Comparison of ENCODE assay signal across 8 mouse cellular contexts in the genomic region with DNA sequence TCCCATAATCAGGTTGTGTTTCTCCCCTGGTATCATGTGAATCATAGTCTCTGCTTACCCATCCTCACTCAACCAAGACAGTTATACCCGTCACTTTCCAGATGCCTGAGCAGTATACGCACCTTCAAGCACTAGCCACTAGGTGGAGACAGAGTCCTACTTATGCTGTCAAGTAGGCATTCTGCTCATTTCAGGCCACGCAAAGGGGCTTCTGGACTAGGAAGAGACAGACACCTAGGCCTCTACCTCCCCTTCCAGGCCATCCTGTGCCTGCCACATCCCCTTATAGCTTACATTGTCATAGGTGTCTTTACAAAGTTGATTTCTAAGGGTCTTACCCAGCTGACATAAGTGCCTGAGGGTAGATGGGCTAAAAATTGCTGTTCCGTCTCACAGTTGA. TPM values are rescaled to one million over a fixed set of nuclear protein-coding genes. Genes with fewer than 3 reads are reported as not detected.
DNase-seq lines count a peak whose midpoint lies in the region; ATAC-seq lines count a peak whose summit lies in the region.

No protein-coding gene starts in this region.

- H3K9ac ChIP-seq in heart, embryonic 12.5 days: no peak overlapping the region
- H3K9ac ChIP-seq in forebrain, embryonic 12.5 days: no peak overlapping the region
- no peak overlapping the region for H3K9ac ChIP-seq in hindbrain, embryonic 14.5 days

- peak; percentile 84 to 91 for DNase-seq in heart, adult 18-20 months
- DNase-seq in c-Kit-positive CD71-positive TER-119-negative erythroid progenitor cells, embryonic 14.5 days (ENCODE audit: low read depth): peak; percentile 63
- DNase-seq in hindbrain, embryonic 14.5 days (ENCODE audit: low spot score): peak; percentile 94
- DNase-seq in layer of hippocampus, postnatal 25 days (ENCODE audit: extremely low spot score in 1 of 2, low spot score in 1 of 2): peak; percentile 66 to 71
- peak; percentile 66 for DNase-seq in right cerebral cortex, postnatal 14 days

- H3K36me3 ChIP-seq in heart, embryonic 12.5 days: no peaks in the 10 kb centered on the region
- H3K36me3 ChIP-seq in forebrain, embryonic 12.5 days (replicated peaks): no peaks in the 10 kb centered on the region
- no peaks in the 10 kb centered on the region for H3K36me3 ChIP-seq in hindbrain, embryonic 14.5 days (replicated peaks; ENCODE audit: control insufficient read depth, insufficient read depth)

- H3K27me3 ChIP-seq in heart, embryonic 12.5 days (replicated peaks): peaks cover 23% of the 10 kb centered on the region
- H3K27me3 ChIP-seq in forebrain, embryonic 12.5 days: peaks cover 30% of the 10 kb centered on the region
- no peaks in the 10 kb centered on the region for H3K27me3 ChIP-seq in hindbrain, embryonic 14.5 days (ENCODE audit: control insufficient read depth, insufficient read depth, low read length)

- H3K4me3 ChIP-seq in heart, embryonic 12.5 days: no peak overlapping the region
- H3K4me3 ChIP-seq in forebrain, embryonic 12.5 days (replicated peaks): no peak overlapping the region
- no peak overlapping the region for H3K4me3 ChIP-seq in hindbrain, embryonic 14.5 days (replicated peaks; ENCODE audit: low read length)

- peaks cover 25% of the 10 kb centered on the region for H3K4me1 ChIP-seq in heart, embryonic 12.5 days (replicated peaks)
- H3K4me1 ChIP-seq in forebrain, embryonic 12.5 days: peaks cover 41% of the 10 kb centered on the region
- peaks cover 23% of the 10 kb centered on the region for H3K4me1 ChIP-seq in hindbrain, embryonic 14.5 days (replicated peaks; ENCODE audit: control insufficient read depth, insufficient read depth, low read length)

- ATAC-seq in heart, embryonic 12.5 days (ENCODE audit: insufficient number of reproducible peaks, low FRiP score): no peak
- 0 out of 2 replicates have a peak, but pooled peaks have one; percentile 10 for ATAC-seq in forebrain, embryonic 12.5 days (ENCODE audit: low FRiP score)
- no peak for ATAC-seq in hindbrain, embryonic 14.5 days (ENCODE audit: low FRiP score)
- peak; percentile 82 for ATAC-seq in megakaryocyte progenitor cell, adult 5-6 weeks (replicated peaks; ENCODE audit: poor library complexity)

- 25% methylated on average over 4 of the region's 4 CpGs for WGBS in heart, embryonic 12.5 days
- WGBS in forebrain, embryonic 12.5 days: 23% methylated on average over 4 of the region's 4 CpGs
- WGBS in hindbrain, embryonic 14.5 days: 22% methylated on average over 4 of the region's 4 CpGs

- H3K9me3 ChIP-seq in heart, embryonic 12.5 days (replicated peaks): peaks cover 7% of the 10 kb centered on the region
- 0 out of 2 replicates have a peak, but pooled peaks cover 6% of the 10 kb centered on the region for H3K9me3 ChIP-seq in forebrain, embryonic 12.5 days
- peaks cover 5% of the 10 kb centered on the region; the same call in 1 of the 2 replicates for H3K9me3 ChIP-seq in hindbrain, embryonic 14.5 days (ENCODE audit: control insufficient read depth, low read length)

- no peak overlapping the region for H3K27ac ChIP-seq in heart, embryonic 12.5 days (ENCODE audit: poor library complexity, severe bottlenecking)
- no peak overlapping the region for H3K27ac ChIP-seq in forebrain, embryonic 12.5 days
- no peak overlapping the region for H3K27ac ChIP-seq in hindbrain, embryonic 14.5 days

- no peak overlapping the region for H3K4me2 ChIP-seq in heart, embryonic 12.5 days
- H3K4me2 ChIP-seq in forebrain, embryonic 12.5 days: no peak overlapping the region
- H3K4me2 ChIP-seq in hindbrain, embryonic 14.5 days (replicated peaks): no peak overlapping the region

RNA-seq across cellular contexts. Expression of gene Nnmt, which starts 41.3 kb away (rescaled TPM):
- 1 to 10 TPM; 4.1 to 6.2 TPM for total RNA-seq in heart, adult 18-20 months (2021)
- polyA plus RNA-seq in heart, embryonic 12.5 days (2016; fragmentation: Nextera tagmentation; extraction: Ambion mirVana): 3.1 and 3.3 TPM in 2 replicates
- 1.2 and 2.1 TPM in 2 replicates for polyA plus RNA-seq in forebrain, embryonic 12.5 days (2016; fragmentation: Nextera tagmentation; extraction: Ambion mirVana)
- polyA plus RNA-seq in hindbrain, embryonic 14.5 days (2014; fragmentation: Nextera tagmentation; extraction: Ambion mirVana): 0.51 and 0.87 TPM in 2 replicates
- 1 to 10 TPM; 1.2 to 1.6 TPM for total RNA-seq in layer of hippocampus, postnatal 25 days (2021)
- total RNA-seq in megakaryocyte progenitor cell, adult 5-6 weeks (2015): 0.98 TPM in 1 of 2 replicates, not detected in the other
- total RNA-seq in megakaryocyte progenitor cell, adult 5-6 weeks (2017): not detected in 2 replicates

Comparison
In these comparisons a context has a peak if more than half of its experiments do, and no peak if none do; other contexts are left out.
1. ATAC-seq: peak in forebrain, embryonic 12.5 days (single experiment) and megakaryocyte progenitor cell, adult 5-6 weeks (single experiment); none in heart, embryonic 12.5 days (single experiment) and hindbrain, embryonic 14.5 days (single experiment).
2. Peak in every context shown above with its lines, with median percentiles within 50 percentile points of each other: DNase-seq.